Mouse (Mus musculus): Measurements from ENCODE around the gene Kxd1. TPM values are rescaled to one million over a fixed set of nuclear protein-coding genes. Genes with fewer than 3 reads are reported as not detected.

Gene Kxd1
- polyA plus RNA-seq, 1 experiment = 41.3 TPM

- TF ChIP-seq POLR2A (IDR thresholded peaks at IDR 0.05; ENCODE audit: borderline replicate concordance, control insufficient read depth, low read depth, low read length) (no peak), CTCF (IDR thresholded peaks at IDR 0.05; ENCODE audit: control insufficient read depth, insufficient read depth, low read length) (no peak)
- H3K4me1 ChIP-seq (ENCODE audit: control insufficient read depth, insufficient read depth, low read length) = peaks cover 5% of the 10 kb centered on the region
- 13% methylated on average over 23 of the region's 23 CpGs for WGBS
- H3K27ac ChIP-seq (ENCODE audit: control insufficient read depth, insufficient read depth, low read depth, low read length, poor library complexity) = no peak overlapping the region; the same call in 1 of the 2 replicates
- no peak overlapping the region for H3K4me3 ChIP-seq (replicated peaks; ENCODE audit: control insufficient read depth, low read depth, low read length)
Observed at GRCm38 (mm10) chr8:70501820-70502529, 25.8 kb downstream of the Kxd1 start.

GRCm38 (mm10) chr8:70500386-70501301 is 27.1 kb downstream of the Kxd1 start:
- H3K27ac ChIP-seq (ENCODE audit: control insufficient read depth, insufficient read depth, low read depth, low read length, poor library complexity) = no peak overlapping the region
- peak overlapping the region; percentile 18 for H3K4me3 ChIP-seq (replicated peaks; ENCODE audit: control insufficient read depth, low read depth, low read length)
- 9% methylated on average over 39 of the region's 39 CpGs for WGBS
- no peak for TF ChIP-seq POLR2A (IDR thresholded peaks at IDR 0.05; ENCODE audit: borderline replicate concordance, control insufficient read depth, low read depth, low read length)
- no peak for TF ChIP-seq CTCF (IDR thresholded peaks at IDR 0.05; ENCODE audit: control insufficient read depth, insufficient read depth, low read length)
- H3K4me1 ChIP-seq (ENCODE audit: control insufficient read depth, insufficient read depth, low read length) = peaks cover 1% of the 10 kb centered on the region; the same call in 1 of the 2 replicates

DNA sequence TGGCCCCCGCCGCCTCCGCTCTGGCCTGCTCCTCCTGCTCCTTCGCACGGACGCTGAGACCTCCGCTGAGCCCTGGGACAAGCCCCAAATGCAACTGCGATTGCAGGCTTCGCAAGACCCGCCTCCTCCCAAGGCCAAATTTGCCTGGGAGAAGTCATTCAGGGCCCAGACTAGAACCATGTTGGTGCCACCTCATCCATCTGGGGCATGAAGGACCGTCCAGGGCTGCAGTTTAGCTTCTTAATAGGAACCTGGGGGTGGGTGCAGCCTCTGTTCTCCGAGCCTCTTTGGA is 32.0 kb downstream of the Kxd1 start:
- no peak overlapping the region for H3K4me3 ChIP-seq (replicated peaks; ENCODE audit: control insufficient read depth, low read depth, low read length)
- 20% methylated on average over 12 of the region's 12 CpGs for WGBS
- no peaks in the 10 kb centered on the region for H3K4me1 ChIP-seq (ENCODE audit: control insufficient read depth, insufficient read depth, low read length)
- H3K27ac ChIP-seq (ENCODE audit: control insufficient read depth, insufficient read depth, low read depth, low read length, poor library complexity) = no peak overlapping the region; the same call in 1 of the 2 replicates
- no peak for TF ChIP-seq POLR2A (IDR thresholded peaks at IDR 0.05; ENCODE audit: borderline replicate concordance, control insufficient read depth, low read depth, low read length)
- TF ChIP-seq CTCF (IDR thresholded peaks at IDR 0.05; ENCODE audit: control insufficient read depth, insufficient read depth, low read length) = no peak

GRCm38 (mm10) chr8:70495001-70495770 is 32.6 kb downstream of the Kxd1 start:
- 12% methylated on average over 21 of the region's 21 CpGs for WGBS
- no peak overlapping the region for H3K4me3 ChIP-seq (replicated peaks; ENCODE audit: control insufficient read depth, low read depth, low read length)
- no peaks in the 10 kb centered on the region for H3K4me1 ChIP-seq (ENCODE audit: control insufficient read depth, insufficient read depth, low read length)
- TF ChIP-seq POLR2A (IDR thresholded peaks at IDR 0.05; ENCODE audit: borderline replicate concordance, control insufficient read depth, low read depth, low read length) (no peak), CTCF (IDR thresholded peaks at IDR 0.05; ENCODE audit: control insufficient read depth, insufficient read depth, low read length) (no peak)
- H3K27ac ChIP-seq (ENCODE audit: control insufficient read depth, insufficient read depth, low read depth, low read length, poor library complexity) = no peak overlapping the region; the same call in 1 of the 2 replicates

- WGBS = 2% methylated on average over 28 of the region's 28 CpGs
- H3K4me3 ChIP-seq (replicated peaks; ENCODE audit: control insufficient read depth, low read depth, low read length) = no peak overlapping the region
- TF ChIP-seq POLR2A (IDR thresholded peaks at IDR 0.05; ENCODE audit: borderline replicate concordance, control insufficient read depth, low read depth, low read length) (no peak), CTCF (IDR thresholded peaks at IDR 0.05; ENCODE audit: control insufficient read depth, insufficient read depth, low read length) (no peak)
- no peaks in the 10 kb centered on the region for H3K4me1 ChIP-seq (ENCODE audit: control insufficient read depth, insufficient read depth, low read length)
- no peak overlapping the region for H3K27ac ChIP-seq (ENCODE audit: control insufficient read depth, insufficient read depth, low read depth, low read length, poor library complexity)
Observed at GRCm38 (mm10) chr8:70494416-70494945, 33.3 kb downstream of the Kxd1 start.

DNA sequence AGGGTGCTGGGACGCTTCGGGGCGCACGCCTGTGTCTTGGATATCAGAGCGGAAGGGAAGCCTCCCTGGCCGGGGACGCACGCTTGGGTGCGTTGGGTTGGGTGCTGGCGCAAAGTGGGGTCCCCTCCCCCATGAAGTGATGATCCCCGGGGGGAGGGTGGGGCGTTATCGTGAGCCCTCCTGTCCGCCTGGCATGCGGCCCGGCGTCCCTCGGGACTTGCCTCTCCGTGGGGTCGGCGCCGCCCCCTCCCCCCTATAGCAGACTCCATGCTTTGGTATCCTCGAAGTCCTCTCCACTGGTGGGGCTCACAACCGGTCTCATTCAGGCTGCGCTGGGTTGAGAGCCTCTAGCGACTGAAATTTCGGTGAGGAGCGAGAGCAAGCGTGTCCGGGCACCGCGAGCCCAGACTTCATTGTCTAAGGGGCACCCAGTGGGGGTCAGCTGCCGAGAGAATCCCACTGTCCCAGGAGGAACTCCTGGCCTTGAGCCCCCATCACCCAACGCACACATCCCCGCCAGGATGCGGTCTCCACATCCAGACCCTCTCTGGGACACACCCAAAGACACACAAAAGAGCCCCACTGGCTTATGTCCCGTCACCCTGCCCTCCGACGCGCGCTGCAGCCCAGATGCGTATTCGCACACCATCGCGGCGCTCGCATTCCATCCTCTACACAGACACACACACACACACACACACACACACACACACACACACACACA is 33.9 kb downstream of the Kxd1 start:
- 5% methylated on average over 47 of the region's 47 CpGs for WGBS
- TF ChIP-seq POLR2A (IDR thresholded peaks at IDR 0.05; ENCODE audit: borderline replicate concordance, control insufficient read depth, low read depth, low read length) (no peak), CTCF (IDR thresholded peaks at IDR 0.05; ENCODE audit: control insufficient read depth, insufficient read depth, low read length) (no peak)
- Histone ChIP-seq H3K4me1 (ENCODE audit: control insufficient read depth, insufficient read depth, low read length) (no peaks in the 10 kb centered on the region), H3K4me3 (replicated peaks; ENCODE audit: control insufficient read depth, low read depth, low read length) (no peak overlapping the region), H3K27ac (ENCODE audit: control insufficient read depth, insufficient read depth, low read depth, low read length, poor library complexity) (no peak overlapping the region)
